Mouse (Mus musculus): ENCODE results near the gene Aff3. TPM values are rescaled to one million over a fixed set of nuclear protein-coding genes. Genes with fewer than 3 reads are reported as not detected.

Gene Aff3
- total and polyA plus RNA-seq, 3 experiments: 1.4 to 3.1 (median 2.4) TPM

GRCm38 (mm10) chr1:38389576-38389975 lies 275.2 kb downstream of the Aff3 start:
- Histone ChIP-seq H3K9ac (ENCODE audit: low read depth, low read length) (no peak overlapping the region), H3K4me1 (ENCODE audit: control insufficient read depth, insufficient read depth, low read length) (peaks cover 2% of the 10 kb centered on the region; the same call in 1 of the 2 replicates), H3K4me3 (no peak overlapping the region), H3K27me3 (ENCODE audit: control insufficient read depth, insufficient read depth, low read length) (no peaks in the 10 kb centered on the region), H3K27ac (no peak overlapping the region), H3K36me3 (ENCODE audit: control insufficient read depth, insufficient read depth, low read length) (no peaks in the 10 kb centered on the region), H3K79me2 (replicated peaks; ENCODE audit: control insufficient read depth, insufficient read depth, low read length) (no peaks in the 10 kb centered on the region)
- 81% methylated on average over 7 of the region's 7 CpGs for WGBS
- no peak for TF ChIP-seq POLR2A (IDR thresholded peaks at IDR 0.05; ENCODE audit: insufficient read depth, low read depth, low read length)
- TF ChIP-seq CTCF (IDR thresholded peaks at IDR 0.05): no peak
- TF ChIP-seq EP300 (IDR thresholded peaks at IDR 0.05; ENCODE audit: insufficient read depth, low read depth, low read length): no peak
- intact Hi-C loops (cut with DNase I): no loop called here
- no peak for DNase-seq

GRCm38 (mm10) chr1:38388466-38388865 lies 276.3 kb downstream of the Aff3 start:
- intact Hi-C loops (cut with DNase I): no loop called here
- Histone ChIP-seq H3K27me3 (ENCODE audit: control insufficient read depth, insufficient read depth, low read length) (no peaks in the 10 kb centered on the region), H3K27ac (no peak overlapping the region), H3K36me3 (ENCODE audit: control insufficient read depth, insufficient read depth, low read length) (no peaks in the 10 kb centered on the region), H3K4me1 (ENCODE audit: control insufficient read depth, insufficient read depth, low read length) (no peaks in the 10 kb centered on the region), H3K9ac (ENCODE audit: low read depth, low read length) (no peak overlapping the region), H3K4me3 (no peak overlapping the region), H3K79me2 (replicated peaks; ENCODE audit: control insufficient read depth, insufficient read depth, low read length) (no peaks in the 10 kb centered on the region)
- WGBS: 50% methylated on average over 3 of the region's 3 CpGs
- no peak for DNase-seq
- TF ChIP-seq POLR2A (IDR thresholded peaks at IDR 0.05; ENCODE audit: insufficient read depth, low read depth, low read length) (no peak), EP300 (IDR thresholded peaks at IDR 0.05; ENCODE audit: insufficient read depth, low read depth, low read length) (no peak), CTCF (IDR thresholded peaks at IDR 0.05) (no peak)

GRCm38 (mm10) chr1:38387438-38387837 lies 277.3 kb downstream of the Aff3 start:
- H3K9ac ChIP-seq (ENCODE audit: low read depth, low read length): no peak overlapping the region
- no peak overlapping the region for H3K27ac ChIP-seq
- no peaks in the 10 kb centered on the region for H3K4me1 ChIP-seq (ENCODE audit: control insufficient read depth, insufficient read depth, low read length)
- H3K27me3 ChIP-seq (ENCODE audit: control insufficient read depth, insufficient read depth, low read length): no peaks in the 10 kb centered on the region
- no peak for DNase-seq
- 88% methylated on average over 9 of the region's 9 CpGs for WGBS
- H3K4me3 ChIP-seq: no peak overlapping the region
- intact Hi-C loops (cut with DNase I): no loop called here
- TF ChIP-seq CTCF (IDR thresholded peaks at IDR 0.05) (no peak), POLR2A (IDR thresholded peaks at IDR 0.05; ENCODE audit: insufficient read depth, low read depth, low read length) (no peak), EP300 (IDR thresholded peaks at IDR 0.05; ENCODE audit: insufficient read depth, low read depth, low read length) (no peak)
- no peaks in the 10 kb centered on the region for H3K36me3 ChIP-seq (ENCODE audit: control insufficient read depth, insufficient read depth, low read length)
- H3K79me2 ChIP-seq (replicated peaks; ENCODE audit: control insufficient read depth, insufficient read depth, low read length): no peaks in the 10 kb centered on the region

- intact Hi-C loops (cut with DNase I): no loop called here
- Histone ChIP-seq H3K4me3 (no peak overlapping the region), H3K79me2 (replicated peaks; ENCODE audit: control insufficient read depth, insufficient read depth, low read length) (no peaks in the 10 kb centered on the region), H3K36me3 (ENCODE audit: control insufficient read depth, insufficient read depth, low read length) (no peaks in the 10 kb centered on the region), H3K9ac (ENCODE audit: low read depth, low read length) (no peak overlapping the region), H3K27ac (no peak overlapping the region), H3K27me3 (ENCODE audit: control insufficient read depth, insufficient read depth, low read length) (no peaks in the 10 kb centered on the region), H3K4me1 (ENCODE audit: control insufficient read depth, insufficient read depth, low read length) (no peaks in the 10 kb centered on the region)
- no peak for TF ChIP-seq POLR2A (IDR thresholded peaks at IDR 0.05; ENCODE audit: insufficient read depth, low read depth, low read length)
- DNase-seq: no peak
- WGBS: 40% methylated on average over 16 of the region's 16 CpGs
These were observed 280.2 kb downstream of the Aff3 start for GRCm38 (mm10) chr1:38384457-38385121.

GRCm38 (mm10) chr1:38384010-38384409 lies 280.7 kb downstream of the Aff3 start:
- Histone ChIP-seq H3K4me3 (no peak overlapping the region), H3K27ac (no peak overlapping the region), H3K9ac (ENCODE audit: low read depth, low read length) (no peak overlapping the region), H3K36me3 (ENCODE audit: control insufficient read depth, insufficient read depth, low read length) (no peaks in the 10 kb centered on the region), H3K4me1 (ENCODE audit: control insufficient read depth, insufficient read depth, low read length) (no peaks in the 10 kb centered on the region), H3K79me2 (replicated peaks; ENCODE audit: control insufficient read depth, insufficient read depth, low read length) (no peaks in the 10 kb centered on the region), H3K27me3 (ENCODE audit: control insufficient read depth, insufficient read depth, low read length) (no peaks in the 10 kb centered on the region)
- intact Hi-C loops (cut with DNase I): no loop called here
- no peak for DNase-seq
- TF ChIP-seq POLR2A (IDR thresholded peaks at IDR 0.05; ENCODE audit: insufficient read depth, low read depth, low read length) (no peak), CTCF (IDR thresholded peaks at IDR 0.05) (no peak), EP300 (IDR thresholded peaks at IDR 0.05; ENCODE audit: insufficient read depth, low read depth, low read length) (no peak)
- WGBS: 55% methylated on average over 7 of the region's 7 CpGs

GRCm38 (mm10) chr1:38382683-38383082 lies 282.1 kb downstream of the Aff3 start:
- Histone ChIP-seq H3K79me2 (replicated peaks; ENCODE audit: control insufficient read depth, insufficient read depth, low read length) (no peaks in the 10 kb centered on the region), H3K4me3 (no peak overlapping the region), H3K9ac (ENCODE audit: low read depth, low read length) (no peak overlapping the region), H3K36me3 (ENCODE audit: control insufficient read depth, insufficient read depth, low read length) (no peaks in the 10 kb centered on the region), H3K27ac (no peak overlapping the region), H3K27me3 (ENCODE audit: control insufficient read depth, insufficient read depth, low read length) (no peaks in the 10 kb centered on the region), H3K4me1 (ENCODE audit: control insufficient read depth, insufficient read depth, low read length) (no peaks in the 10 kb centered on the region)
- TF ChIP-seq CTCF (IDR thresholded peaks at IDR 0.05) (no peak), EP300 (IDR thresholded peaks at IDR 0.05; ENCODE audit: insufficient read depth, low read depth, low read length) (no peak), POLR2A (IDR thresholded peaks at IDR 0.05; ENCODE audit: insufficient read depth, low read depth, low read length) (no peak)
- DNase-seq: no peak
- 82% methylated on average over 4 of the region's 4 CpGs for WGBS
- intact Hi-C loops (cut with DNase I): no loop called here
